Mouse (Mus musculus) stomach, embryonic 14.5 days (tissue): ENCODE measurements around the gene Slc24a3. TPM values are rescaled to one million over a fixed set of nuclear protein-coding genes. Genes with fewer than 3 reads are reported as not detected.

Experiments used
- ATAC-seq: fragments of 200-750 bp; cut with Nextera tagmentation; 2 replicates; pipeline ENCODE4 v1.8.0; 2017; ENCODE audit warnings: low read depth, moderate TSS enrichment; ENCODE audit not compliant: insufficient number of reproducible peaks, insufficient read depth, low FRiP score
- H3K27ac ChIP-seq: fragments of 300-500 bp; sonication (generic); 2 replicates; pipeline ENCODE4 v1.5.1; 2014; ENCODE audit warnings: mild to moderate bottlenecking, low read length, moderate library complexity, mixed read lengths
- H3K27me3 ChIP-seq: fragments of 300-500 bp; sonication (generic); 2 replicates; pipeline ENCODE4 v1.6.1; 2014; ENCODE audit warnings: low read length, control low read depth, mixed read lengths; ENCODE audit not compliant: control insufficient read depth, insufficient read depth
- H3K36me3 ChIP-seq: fragments of 300-500 bp; sonication (generic); 2 replicates; pipeline ENCODE4 v1.6.1; 2014; ENCODE audit warnings: mild to moderate bottlenecking, control low read depth, low read length, moderate library complexity, mixed read lengths; ENCODE audit not compliant: control insufficient read depth, insufficient read depth
- H3K4me1 ChIP-seq: fragments of 300-500 bp; sonication (generic); 2 replicates; pipeline ENCODE4 v1.6.1; 2014; ENCODE audit warnings: low read length, control low read depth, mixed read lengths; ENCODE audit not compliant: control insufficient read depth, insufficient read depth
- H3K4me2 ChIP-seq: fragments of 300-500 bp; sonication (generic); replicated peaks from 2 replicates; pipeline ENCODE4 v1.6.1; 2014; ENCODE audit warnings: low read depth, low read length, control low read depth
- H3K4me3 ChIP-seq: fragments of 300-500 bp; sonication (generic); 2 replicates; pipeline ENCODE4 v1.5.1; 2014; ENCODE audit warnings: low read depth, low read length, control low read depth
- H3K9ac ChIP-seq: fragments of 300-500 bp; sonication (generic); replicated peaks from 2 replicates; pipeline ENCODE4 v1.6.1; 2014; ENCODE audit warnings: low read depth, mild to moderate bottlenecking, control low read depth, low read length, moderate library complexity, mixed read lengths
- H3K9me3 ChIP-seq: fragments of 300-500 bp; sonication (generic); 2 replicates; pipeline ENCODE4 v1.6.1; 2016; ENCODE audit warnings: low read depth, low read length, control low read depth; ENCODE audit not compliant: control insufficient read depth
- WGBS: fragments of 180-500 bp; shearing (Covaris S2); extraction: QIAGEN DNeasy Blood & Tissue Kit; methylation state at CpG from one replicate; pipeline ENCODE4 v1.1.7; 2014; 5-methylcytosine and 5-hydroxymethylcytosine counted together
- polyA plus RNA-seq: library from polyadenylated mRNA; unstranded; fragments of >200 nt; fragmentation: Nextera tagmentation; extraction: Ambion mirVana; gene quantifications from 2 replicates; pipeline ENCODE4 v1.2.1, GENCODE M21; 2014

The Slc24a3 gene
- polyA plus RNA-seq, 1 experiment from 2014 or later: 5.1 TPM

GRCm38 (mm10) chr2:145216580-145216979 lies 49.0 kb downstream of the Slc24a3 start:
- H3K36me3 ChIP-seq: no peaks in the 10 kb centered on the region
- 49% methylated on average over 2 of the region's 2 CpGs for WGBS
- H3K9ac ChIP-seq: no peak overlapping the region
- H3K27ac ChIP-seq: no peak overlapping the region
- H3K4me3 ChIP-seq: no peak overlapping the region
- no peaks in the 10 kb centered on the region for H3K27me3 ChIP-seq
- H3K4me2 ChIP-seq: no peak overlapping the region
- no peaks in the 10 kb centered on the region for H3K9me3 ChIP-seq
- no peaks in the 10 kb centered on the region for H3K4me1 ChIP-seq
- ATAC-seq: no peak

DNA sequence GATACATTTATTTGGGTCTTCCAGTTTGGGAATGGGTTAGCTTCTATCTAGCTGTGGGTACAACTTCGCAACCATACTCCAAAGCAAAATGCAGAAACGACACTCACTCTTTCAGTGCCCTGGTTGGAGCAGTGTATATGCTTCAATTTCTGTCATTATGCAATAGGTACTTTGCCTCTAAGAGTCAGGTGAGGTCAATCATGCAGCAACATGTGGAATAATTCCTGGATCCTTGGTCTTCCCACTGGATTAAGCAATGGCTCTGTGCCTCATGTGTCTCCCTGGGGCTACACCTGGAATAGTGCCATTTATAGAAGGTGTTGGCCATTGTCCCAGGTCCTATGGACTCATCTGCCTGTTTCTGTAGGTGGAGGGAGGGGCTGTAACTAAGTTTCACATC lies 49.9 kb downstream of the Slc24a3 start:
- no peak overlapping the region for H3K4me3 ChIP-seq
- H3K4me1 ChIP-seq: no peaks in the 10 kb centered on the region
- no peak overlapping the region for H3K4me2 ChIP-seq
- H3K36me3 ChIP-seq: no peaks in the 10 kb centered on the region
- H3K9me3 ChIP-seq: no peaks in the 10 kb centered on the region
- no peak overlapping the region for H3K27ac ChIP-seq
- 91% methylated on average over 2 of the region's 2 CpGs for WGBS
- ATAC-seq: no peak
- H3K9ac ChIP-seq: no peak overlapping the region
- H3K27me3 ChIP-seq: no peaks in the 10 kb centered on the region

DNA sequence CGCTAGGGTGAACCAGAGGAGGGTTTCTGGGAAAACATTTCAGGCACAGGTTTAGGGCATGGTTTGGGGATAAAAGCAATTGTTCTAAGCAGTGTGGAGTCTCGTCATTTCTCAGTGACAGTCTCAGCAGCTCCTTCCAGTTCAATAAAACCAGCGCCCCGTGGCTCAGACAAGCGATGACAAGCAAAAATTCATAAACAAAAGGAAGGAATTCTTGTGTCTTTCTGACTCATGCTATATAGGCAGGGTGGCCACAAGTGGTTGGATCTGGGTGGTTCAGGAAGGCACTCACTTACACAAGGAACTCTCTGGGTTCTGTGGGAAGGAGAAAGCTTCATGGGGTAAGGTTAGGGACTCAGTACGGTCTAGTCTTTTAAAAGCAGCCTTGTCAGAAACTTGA lies 51.7 kb downstream of the Slc24a3 start:
- ATAC-seq: no peak

DNA sequence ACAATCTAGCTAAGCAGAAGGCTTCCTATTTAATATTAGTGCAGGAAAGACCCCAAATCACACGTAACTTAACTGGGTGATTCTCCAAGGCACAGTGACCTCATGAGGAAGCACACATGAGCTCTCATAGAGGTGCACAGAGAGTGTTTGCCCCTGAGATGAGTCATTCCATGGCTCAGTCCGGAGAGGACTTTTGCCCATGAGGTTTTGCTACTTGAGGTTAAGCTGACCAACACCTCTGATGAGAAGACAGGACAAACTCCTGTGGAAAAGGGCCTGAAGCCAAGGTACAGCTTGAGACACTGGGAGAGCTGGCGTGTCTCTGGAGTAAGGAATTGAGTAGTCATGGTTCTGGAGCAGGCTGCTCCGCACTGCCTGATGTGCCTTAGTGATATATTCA lies 56.1 kb downstream of the Slc24a3 start:
- H3K4me2 ChIP-seq: no peak overlapping the region
- WGBS: 90% methylated on average over 4 of the region's 4 CpGs
- H3K27ac ChIP-seq: no peak overlapping the region
- ATAC-seq: no peak
- H3K4me3 ChIP-seq: no peak overlapping the region
- no peak overlapping the region for H3K9ac ChIP-seq
- H3K27me3 ChIP-seq: no peaks in the 10 kb centered on the region
- no peaks in the 10 kb centered on the region for H3K9me3 ChIP-seq
- H3K36me3 ChIP-seq: no peaks in the 10 kb centered on the region
- H3K4me1 ChIP-seq: no peaks in the 10 kb centered on the region

More for the DNA sequence above, 51.7 kb downstream of the Slc24a3 start:
- H3K4me1 ChIP-seq: no peaks in the 10 kb centered on the region
- 63% methylated on average over 6 of the region's 6 CpGs for WGBS
- no peak overlapping the region for H3K4me2 ChIP-seq
- no peaks in the 10 kb centered on the region for H3K36me3 ChIP-seq
- no peaks in the 10 kb centered on the region for H3K9me3 ChIP-seq
- no peak overlapping the region for H3K27ac ChIP-seq
- H3K9ac ChIP-seq: no peak overlapping the region
- H3K27me3 ChIP-seq: no peaks in the 10 kb centered on the region
- H3K4me3 ChIP-seq: no peak overlapping the region

- ATAC-seq: no peak
- no peak overlapping the region for H3K4me3 ChIP-seq
- no peak overlapping the region for H3K27ac ChIP-seq
Measured at GRCm38 (mm10) chr2:145225640-145226039, 58.1 kb downstream of the Slc24a3 start.

GRCm38 (mm10) chr2:145226100-145226499 lies 58.5 kb downstream of the Slc24a3 start:
- no peak overlapping the region for H3K27ac ChIP-seq
- H3K36me3 ChIP-seq: no peaks in the 10 kb centered on the region
- no peaks in the 10 kb centered on the region for H3K4me1 ChIP-seq
- ATAC-seq: no peak
- 82% methylated on average over 1 of the region's 1 CpGs for WGBS
- H3K9me3 ChIP-seq: no peaks in the 10 kb centered on the region
- no peak overlapping the region for H3K9ac ChIP-seq
- H3K27me3 ChIP-seq: no peaks in the 10 kb centered on the region
- no peak overlapping the region for H3K4me2 ChIP-seq
- no peak overlapping the region for H3K4me3 ChIP-seq

More at GRCm38 (mm10) chr2:145225640-145226039, 58.1 kb downstream of the Slc24a3 start:
- Histone ChIP-seq H3K9me3 (no peaks in the 10 kb centered on the region), H3K4me2 (no peak overlapping the region), H3K27me3 (no peaks in the 10 kb centered on the region), H3K36me3 (no peaks in the 10 kb centered on the region), H3K9ac (no peak overlapping the region), H3K4me1 (no peaks in the 10 kb centered on the region)
- 54% methylated on average over 3 of the region's 3 CpGs for WGBS

DNA sequence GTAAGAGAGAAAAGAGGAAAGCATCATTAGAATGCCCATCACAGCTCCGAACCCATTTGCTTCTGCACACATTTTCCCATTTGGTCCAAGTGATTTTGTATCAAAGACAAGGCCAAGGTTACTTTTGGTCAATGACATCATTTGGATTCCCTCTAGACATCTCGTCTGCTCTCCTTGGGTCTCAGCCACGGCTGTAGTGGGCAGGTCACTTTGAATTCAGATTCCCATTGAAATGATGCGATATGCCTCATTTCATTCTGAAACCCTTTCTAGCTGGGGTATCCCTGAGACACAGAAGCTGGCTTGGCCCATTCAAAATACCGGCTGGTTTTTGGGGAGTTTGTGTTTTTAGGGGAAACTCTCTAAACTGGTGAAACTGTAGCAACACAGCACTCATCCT lies 59.8 kb downstream of the Slc24a3 start:
- no peak overlapping the region for H3K27ac ChIP-seq
- no peak overlapping the region for H3K4me2 ChIP-seq
- no peaks in the 10 kb centered on the region for H3K4me1 ChIP-seq
- no peaks in the 10 kb centered on the region for H3K27me3 ChIP-seq
- 92% methylated on average over 5 of the region's 5 CpGs for WGBS
- no peak overlapping the region for H3K9ac ChIP-seq
- ATAC-seq: no peak
- no peaks in the 10 kb centered on the region for H3K9me3 ChIP-seq
- H3K4me3 ChIP-seq: no peak overlapping the region
- no peaks in the 10 kb centered on the region for H3K36me3 ChIP-seq

DNA sequence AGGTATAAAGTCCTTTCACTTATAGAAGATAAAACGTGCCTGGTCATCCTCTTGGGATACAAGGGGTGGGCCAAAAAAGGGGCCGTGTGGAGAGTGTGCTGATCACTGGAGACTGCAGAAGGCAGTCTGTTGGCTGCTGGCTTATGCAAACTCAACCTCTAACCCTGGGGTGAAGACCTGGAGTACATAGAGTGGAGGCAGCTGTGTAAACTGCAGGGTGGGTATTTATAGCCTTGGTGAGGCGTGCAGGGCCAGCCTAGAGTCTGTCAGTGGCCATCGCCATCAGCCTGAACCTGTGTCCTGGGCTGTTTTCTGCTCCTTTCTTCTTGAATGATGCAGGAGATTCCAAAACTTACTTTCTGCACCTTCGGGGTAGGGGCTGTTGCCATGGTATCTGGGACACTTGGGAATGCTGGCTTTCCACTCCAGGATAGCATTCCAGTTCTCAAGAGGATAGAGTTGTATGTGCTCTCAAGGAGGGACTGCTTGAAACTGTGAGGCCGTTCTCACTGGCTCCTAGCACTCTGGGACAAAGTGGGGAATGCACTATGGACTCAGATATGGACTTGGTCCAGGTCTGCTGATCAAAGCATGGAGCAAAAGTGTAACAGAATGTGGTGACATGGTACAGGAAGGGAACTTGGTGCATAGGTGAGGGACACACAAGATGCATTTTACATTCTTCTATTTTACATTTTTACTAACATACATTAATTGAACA lies 65.4 kb downstream of the Slc24a3 start:
- Histone ChIP-seq H3K9me3 (no peaks in the 10 kb centered on the region), H3K27ac (no peak overlapping the region), H3K4me1 (peaks cover 13% of the 10 kb centered on the region), H3K4me3 (no peak overlapping the region), H3K36me3 (no peaks in the 10 kb centered on the region), H3K9ac (no peak overlapping the region), H3K27me3 (no peaks in the 10 kb centered on the region), H3K4me2 (no peak overlapping the region)
- ATAC-seq: peak; percentile 74
- 33% methylated on average over 6 of the region's 6 CpGs for WGBS
